Mouse (Mus musculus) erythroblast, embryonic 14.5 days (primary cell): ENCODE measurements around the gene Calhm1. TPM values are rescaled to one million over a fixed set of nuclear protein-coding genes. Genes with fewer than 3 reads are reported as not detected.
A peak's percentile ranks its signal among the peaks of the same experiment; 100 is the strongest.

Experiments
- H3K27me3 ChIP-seq: 2 replicates; pipeline ENCODE4 v1.6.1; 2012; ENCODE audit warnings: inconsistent platforms; ENCODE audit not compliant: control insufficient read depth
- H3K36me3 ChIP-seq: 2 replicates; pipeline ENCODE4 v1.6.1; 2012; ENCODE audit warnings: mild to moderate bottlenecking, inconsistent platforms; ENCODE audit not compliant: control insufficient read depth
- H3K4me1 ChIP-seq: 2 replicates; pipeline ENCODE4 v1.6.1; 2012; ENCODE audit warnings: inconsistent platforms; ENCODE audit not compliant: control insufficient read depth
- H3K4me3 ChIP-seq: replicated peaks from 2 replicates; pipeline ENCODE3; 2012; ENCODE audit warnings: moderate library complexity, mild to moderate bottlenecking, inconsistent platforms
- H3K9me3 ChIP-seq: 2 replicates; pipeline ENCODE4 v1.6.1; 2012; ENCODE audit warnings: low read length, inconsistent platforms, mixed read lengths; ENCODE audit not compliant: control insufficient read depth
- GATA1 ChIP-seq: IDR thresholded peaks from 2 replicates; pipeline ENCODE4 v1.6.1; 2012; ENCODE audit warnings: low read length, inconsistent platforms, mixed read lengths
- TAL1 ChIP-seq: IDR thresholded peaks from 3 replicates; pipeline ENCODE4 v1.6.1; 2012; ENCODE audit warnings: low read length, inconsistent platforms, mixed read lengths
- polyA plus RNA-seq: library from polyadenylated mRNA; stranded (reverse); fragments of >175 nt; gene quantifications from 2 replicates; pipeline ENCODE4 v1.2.3, GENCODE M21; 2012

Gene Calhm1
- polyA plus RNA-seq, 1 experiment, result not detected

GRCm38 (mm10) chr19:47137771-47138421 is 6.2 kb downstream of the Calhm1 start, which contains the start of gene Calhm2:
Gene Calhm2 (minus strand): TSS chr19:47138294.
- Histone ChIP-seq H3K27me3 (peaks cover 27% of the 10 kb centered on the region), H3K36me3 (peaks cover 2% of the 10 kb centered on the region), H3K4me3 (peak within 1 kb of the TSS; percentile 12), H3K9me3 (no peaks in the 10 kb centered on the region), H3K4me1 (peaks cover 11% of the 10 kb centered on the region)
- TF ChIP-seq GATA1 (no peak), TAL1 (no peak)

- TF ChIP-seq TAL1, result no peak
- no peak for TF ChIP-seq GATA1
- Histone ChIP-seq H3K9me3 (no peaks in the 10 kb centered on the region), H3K4me1 (peaks cover 11% of the 10 kb centered on the region), H3K36me3 (peaks cover 9% of the 10 kb centered on the region), H3K27me3 (peaks cover 27% of the 10 kb centered on the region), H3K4me3 (no peak overlapping the region)
Measured at GRCm38 (mm10) chr19:47137051-47137581, 6.9 kb downstream of the Calhm1 start.

GRCm38 (mm10) chr19:47136170-47136569 is 7.9 kb downstream of the Calhm1 start:
- Histone ChIP-seq H3K27me3 (peaks cover 27% of the 10 kb centered on the region), H3K4me1 (peaks cover 11% of the 10 kb centered on the region), H3K4me3 (no peak overlapping the region), H3K36me3 (peaks cover 17% of the 10 kb centered on the region), H3K9me3 (no peaks in the 10 kb centered on the region)
- TF ChIP-seq TAL1 (no peak), GATA1 (no peak)

GRCm38 (mm10) chr19:47135568-47135967 is 8.5 kb downstream of the Calhm1 start:
- Histone ChIP-seq H3K9me3 (no peaks in the 10 kb centered on the region), H3K27me3 (peaks cover 27% of the 10 kb centered on the region), H3K36me3 (peaks cover 23% of the 10 kb centered on the region), H3K4me1 (peaks cover 11% of the 10 kb centered on the region), H3K4me3 (no peak overlapping the region)
- TF ChIP-seq GATA1, result no peak
- no peak for TF ChIP-seq TAL1

GRCm38 (mm10) chr19:47133161-47133560 is 10.9 kb downstream of the Calhm1 start:
- Histone ChIP-seq H3K9me3 (no peaks in the 10 kb centered on the region), H3K36me3 (peaks cover 47% of the 10 kb centered on the region), H3K4me3 (no peak overlapping the region), H3K4me1 (peaks cover 11% of the 10 kb centered on the region), H3K27me3 (peaks cover 12% of the 10 kb centered on the region)
- no peak for TF ChIP-seq GATA1
- TF ChIP-seq TAL1, result no peak

- Histone ChIP-seq H3K4me1 (no peaks in the 10 kb centered on the region; the same call in 1 of the 2 replicates), H3K9me3 (no peaks in the 10 kb centered on the region), H3K27me3 (no peaks in the 10 kb centered on the region), H3K36me3 (peaks cover 72% of the 10 kb centered on the region), H3K4me3 (no peak overlapping the region)
- TF ChIP-seq GATA1 (no peak), TAL1 (no peak)
Measured at GRCm38 (mm10) chr19:47130551-47131125, 13.4 kb downstream of the Calhm1 start.

- Histone ChIP-seq H3K4me3 (no peak overlapping the region), H3K9me3 (no peaks in the 10 kb centered on the region), H3K36me3 (peaks cover 89% of the 10 kb centered on the region), H3K27me3 (no peaks in the 10 kb centered on the region), H3K4me1 (no peaks in the 10 kb centered on the region; the same call in 1 of the 2 replicates)
- TF ChIP-seq TAL1, result no peak
- TF ChIP-seq GATA1, result no peak
Measured at GRCm38 (mm10) chr19:47128835-47129234, 15.2 kb downstream of the Calhm1 start.

GRCm38 (mm10) chr19:47128164-47128563 is 15.9 kb downstream of the Calhm1 start:
- H3K36me3 ChIP-seq, result peaks cover 93% of the 10 kb centered on the region

GRCm38 (mm10) chr19:47122802-47123201 is 21.3 kb downstream of the Calhm1 start:
- peaks cover 81% of the 10 kb centered on the region for H3K36me3 ChIP-seq
- no peaks in the 10 kb centered on the region for H3K27me3 ChIP-seq
- TF ChIP-seq TAL1 (no peak), GATA1 (no peak)
- no peaks in the 10 kb centered on the region for H3K9me3 ChIP-seq
- H3K4me1 ChIP-seq, result peaks cover 4% of the 10 kb centered on the region
- H3K4me3 ChIP-seq, result no peak overlapping the region

More at GRCm38 (mm10) chr19:47128164-47128563, 15.9 kb downstream of the Calhm1 start:
- no peak overlapping the region for H3K4me3 ChIP-seq
- H3K27me3 ChIP-seq, result no peaks in the 10 kb centered on the region
- no peaks in the 10 kb centered on the region for H3K9me3 ChIP-seq
- no peaks in the 10 kb centered on the region; the same call in 1 of the 2 replicates for H3K4me1 ChIP-seq
- no peak for TF ChIP-seq TAL1
- no peak for TF ChIP-seq GATA1
